Mouse (Mus musculus): ENCODE results near the gene Ugt1a10.

GRCm38 (mm10) chr1:88226670-88227379, 171.6 kb downstream of the Ugt1a10 start, which contains the start of gene Mroh2a:
- TF ChIP-seq CTCF (IDR thresholded peaks at IDR 0.05; ENCODE audit: low read depth) = no peak
- no peak for TF ChIP-seq EP300 (IDR thresholded peaks at IDR 0.05; ENCODE audit: low read depth)
